Mouse (Mus musculus): ENCODE measurements around the gene Pld6. TPM values are rescaled to one million over a fixed set of nuclear protein-coding genes. Genes with fewer than 3 reads are reported as not detected.

Gene Pld6
- polyA plus RNA-seq, 1 experiment: 0.69 TPM

GRCm38 (mm10) chr11:59769738-59770137 lies 17.7 kb downstream of the Pld6 start:
- H3K27ac ChIP-seq (ENCODE audit: insufficient read depth, low read length): no peak overlapping the region
- no peak overlapping the region for H3K4me3 ChIP-seq (ENCODE audit: extremely low read depth, insufficient read depth, insufficient read length)
- peaks cover 36% of the 10 kb centered on the region for H3K36me3 ChIP-seq (ENCODE audit: control insufficient read depth, insufficient read depth, low read length)

GRCm38 (mm10) chr11:59769307-59769706 lies 18.1 kb downstream of the Pld6 start:
- Histone ChIP-seq H3K4me3 (ENCODE audit: extremely low read depth, insufficient read depth, insufficient read length) (no peak overlapping the region), H3K4me1 (ENCODE audit: control insufficient read depth, insufficient read depth, insufficient read length) (no peaks in the 10 kb centered on the region), H3K27ac (ENCODE audit: insufficient read depth, low read length) (no peak overlapping the region), H3K27me3 (ENCODE audit: control insufficient read depth, insufficient read depth, low read length) (no peaks in the 10 kb centered on the region), H3K36me3 (ENCODE audit: control insufficient read depth, insufficient read depth, low read length) (peaks cover 40% of the 10 kb centered on the region)
- no peak for DNase-seq (ENCODE audit: low read depth in 1 of 2, low spot score in 2 of 2)
- no peak for TF ChIP-seq CTCF (IDR thresholded peaks at IDR 0.05; ENCODE audit: extremely low read depth, insufficient read depth, insufficient read length, insufficient replicate concordance)
- no peak for TF ChIP-seq POLR2A (IDR thresholded peaks at IDR 0.05; ENCODE audit: low read depth, low read length)
- 93% methylated on average over 2 of the region's 2 CpGs for WGBS

More at GRCm38 (mm10) chr11:59769738-59770137, 17.7 kb downstream of the Pld6 start:
- H3K27me3 ChIP-seq (ENCODE audit: control insufficient read depth, insufficient read depth, low read length): no peaks in the 10 kb centered on the region
- 82% methylated on average over 6 of the region's 6 CpGs for WGBS
- DNase-seq (ENCODE audit: low read depth in 1 of 2, low spot score in 2 of 2): no peak
- TF ChIP-seq CTCF (IDR thresholded peaks at IDR 0.05; ENCODE audit: extremely low read depth, insufficient read depth, insufficient read length, insufficient replicate concordance) (no peak), POLR2A (IDR thresholded peaks at IDR 0.05; ENCODE audit: low read depth, low read length) (no peak)
- no peaks in the 10 kb centered on the region for H3K4me1 ChIP-seq (ENCODE audit: control insufficient read depth, insufficient read depth, insufficient read length)

- TF ChIP-seq POLR2A (IDR thresholded peaks at IDR 0.05; ENCODE audit: low read depth, low read length) (no peak), CTCF (IDR thresholded peaks at IDR 0.05; ENCODE audit: extremely low read depth, insufficient read depth, insufficient read length, insufficient replicate concordance) (no peak)
- Histone ChIP-seq H3K27me3 (ENCODE audit: control insufficient read depth, insufficient read depth, low read length) (no peaks in the 10 kb centered on the region), H3K4me3 (ENCODE audit: extremely low read depth, insufficient read depth, insufficient read length) (no peak overlapping the region), H3K36me3 (ENCODE audit: control insufficient read depth, insufficient read depth, low read length) (peaks cover 23% of the 10 kb centered on the region), H3K27ac (ENCODE audit: insufficient read depth, low read length) (no peak overlapping the region), H3K4me1 (ENCODE audit: control insufficient read depth, insufficient read depth, insufficient read length) (no peaks in the 10 kb centered on the region)
- no peak for DNase-seq (ENCODE audit: low read depth in 1 of 2, low spot score in 2 of 2)
- 96% methylated on average over 6 of the region's 6 CpGs for WGBS
These were observed 26.6 kb downstream of the Pld6 start for GRCm38 (mm10) chr11:59760796-59761195.

- Histone ChIP-seq H3K27me3 (ENCODE audit: control insufficient read depth, insufficient read depth, low read length) (no peaks in the 10 kb centered on the region), H3K27ac (ENCODE audit: insufficient read depth, low read length) (no peak overlapping the region), H3K4me3 (ENCODE audit: extremely low read depth, insufficient read depth, insufficient read length) (no peak overlapping the region), H3K36me3 (ENCODE audit: control insufficient read depth, insufficient read depth, low read length) (peaks cover 21% of the 10 kb centered on the region), H3K4me1 (ENCODE audit: control insufficient read depth, insufficient read depth, insufficient read length) (no peaks in the 10 kb centered on the region)
- TF ChIP-seq POLR2A (IDR thresholded peaks at IDR 0.05; ENCODE audit: low read depth, low read length): no peak
- no peak for TF ChIP-seq CTCF (IDR thresholded peaks at IDR 0.05; ENCODE audit: extremely low read depth, insufficient read depth, insufficient read length, insufficient replicate concordance)
- 84% methylated on average over 2 of the region's 2 CpGs for WGBS
- no peak for DNase-seq (ENCODE audit: low read depth in 1 of 2, low spot score in 2 of 2)
These were observed 27.8 kb downstream of the Pld6 start for GRCm38 (mm10) chr11:59759626-59760025.

- H3K4me3 ChIP-seq (ENCODE audit: extremely low read depth, insufficient read depth, insufficient read length): no peak overlapping the region
These were observed 28.3 kb downstream of the Pld6 start for GRCm38 (mm10) chr11:59759178-59759577.

GRCm38 (mm10) chr11:59758191-59758985 lies 29.1 kb downstream of the Pld6 start:
- no peak for DNase-seq (ENCODE audit: low read depth in 1 of 2, low spot score in 2 of 2)
- H3K36me3 ChIP-seq (ENCODE audit: control insufficient read depth, insufficient read depth, low read length): peaks cover 16% of the 10 kb centered on the region
- WGBS: 84% methylated on average over 9 of the region's 9 CpGs
- H3K27me3 ChIP-seq (ENCODE audit: control insufficient read depth, insufficient read depth, low read length): no peaks in the 10 kb centered on the region
- H3K27ac ChIP-seq (ENCODE audit: insufficient read depth, low read length): no peak overlapping the region
- no peak for TF ChIP-seq CTCF (IDR thresholded peaks at IDR 0.05; ENCODE audit: extremely low read depth, insufficient read depth, insufficient read length, insufficient replicate concordance)
- TF ChIP-seq POLR2A (IDR thresholded peaks at IDR 0.05; ENCODE audit: low read depth, low read length): no peak
- no peak overlapping the region for H3K4me3 ChIP-seq (ENCODE audit: extremely low read depth, insufficient read depth, insufficient read length)
- no peaks in the 10 kb centered on the region for H3K4me1 ChIP-seq (ENCODE audit: control insufficient read depth, insufficient read depth, insufficient read length)

More at GRCm38 (mm10) chr11:59759178-59759577, 28.3 kb downstream of the Pld6 start:
- H3K4me1 ChIP-seq (ENCODE audit: control insufficient read depth, insufficient read depth, insufficient read length): no peaks in the 10 kb centered on the region
- H3K36me3 ChIP-seq (ENCODE audit: control insufficient read depth, insufficient read depth, low read length): peaks cover 17% of the 10 kb centered on the region
- no peak overlapping the region for H3K27ac ChIP-seq (ENCODE audit: insufficient read depth, low read length)
- TF ChIP-seq CTCF (IDR thresholded peaks at IDR 0.05; ENCODE audit: extremely low read depth, insufficient read depth, insufficient read length, insufficient replicate concordance) (no peak), POLR2A (IDR thresholded peaks at IDR 0.05; ENCODE audit: low read depth, low read length) (no peak)
- no peaks in the 10 kb centered on the region for H3K27me3 ChIP-seq (ENCODE audit: control insufficient read depth, insufficient read depth, low read length)
- DNase-seq (ENCODE audit: low read depth in 1 of 2, low spot score in 2 of 2): no peak
- 85% methylated on average over 4 of the region's 4 CpGs for WGBS

GRCm38 (mm10) chr11:59756351-59756750 lies 31.1 kb downstream of the Pld6 start:
- DNase-seq (ENCODE audit: low read depth in 1 of 2, low spot score in 2 of 2): no peak
- Histone ChIP-seq H3K36me3 (ENCODE audit: control insufficient read depth, insufficient read depth, low read length) (peaks cover 18% of the 10 kb centered on the region), H3K27me3 (ENCODE audit: control insufficient read depth, insufficient read depth, low read length) (no peaks in the 10 kb centered on the region), H3K4me1 (ENCODE audit: control insufficient read depth, insufficient read depth, insufficient read length) (no peaks in the 10 kb centered on the region), H3K27ac (ENCODE audit: insufficient read depth, low read length) (no peak overlapping the region), H3K4me3 (ENCODE audit: extremely low read depth, insufficient read depth, insufficient read length) (no peak overlapping the region)
- 92% methylated on average over 4 of the region's 4 CpGs for WGBS
- no peak for TF ChIP-seq CTCF (IDR thresholded peaks at IDR 0.05; ENCODE audit: extremely low read depth, insufficient read depth, insufficient read length, insufficient replicate concordance)
- TF ChIP-seq POLR2A (IDR thresholded peaks at IDR 0.05; ENCODE audit: low read depth, low read length): no peak
